Mouse (Mus musculus) bone marrow macrophage, adult 2 months (primary cell): ENCODE measurements around the gene Fam83e.

Source experiments
- CTCF ChIP-seq: IDR thresholded peaks from 2 replicates; pipeline ENCODE4 v1.5.1; 2012; ENCODE audit warnings: low read depth, mild to moderate bottlenecking, low read length, moderate library complexity
- POLR2A ChIP-seq: IDR thresholded peaks from 2 replicates; pipeline ENCODE4 v1.6.1; 2012; ENCODE audit warnings: mild to moderate bottlenecking, low read depth, low read length, borderline replicate concordance

GRCm38 (mm10) chr7:45703521-45704033 lies 17.4 kb upstream of the Fam83e start:
- TF ChIP-seq POLR2A (no peak), CTCF (no peak)
